Mouse (Mus musculus) kidney, postnatal 10 days (tissue): ENCODE measurements around the gene Kcnk4.
A peak's percentile ranks its signal among the peaks of the same experiment; 100 is the strongest.

Source experiments
- DNase-seq: peaks from one replicate; pipeline ENCODE4 v3.0.0; 2021; ENCODE audit warnings: mixed read lengths

Kcnk4 gene

DNA sequence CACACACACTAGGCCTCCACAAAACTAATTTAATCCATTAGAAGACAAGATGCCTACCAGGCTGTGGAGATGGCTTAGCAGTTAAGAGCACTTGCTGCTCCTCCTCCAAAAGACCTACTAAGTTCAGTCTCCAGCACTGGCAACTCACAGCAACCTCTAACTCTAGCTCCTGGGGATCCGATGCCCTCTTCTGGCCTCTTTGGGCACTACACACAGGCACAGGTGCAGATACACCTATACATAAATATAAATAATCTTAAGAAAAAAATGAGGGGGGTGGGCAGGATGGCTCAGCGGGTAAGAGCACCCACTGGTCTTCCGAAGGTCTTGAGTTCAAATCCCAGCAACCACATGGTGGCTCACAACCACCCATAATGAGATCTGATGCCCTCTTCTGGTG lies 2.0 kb upstream of the Kcnk4 start:
- no peak for DNase-seq

DNA sequence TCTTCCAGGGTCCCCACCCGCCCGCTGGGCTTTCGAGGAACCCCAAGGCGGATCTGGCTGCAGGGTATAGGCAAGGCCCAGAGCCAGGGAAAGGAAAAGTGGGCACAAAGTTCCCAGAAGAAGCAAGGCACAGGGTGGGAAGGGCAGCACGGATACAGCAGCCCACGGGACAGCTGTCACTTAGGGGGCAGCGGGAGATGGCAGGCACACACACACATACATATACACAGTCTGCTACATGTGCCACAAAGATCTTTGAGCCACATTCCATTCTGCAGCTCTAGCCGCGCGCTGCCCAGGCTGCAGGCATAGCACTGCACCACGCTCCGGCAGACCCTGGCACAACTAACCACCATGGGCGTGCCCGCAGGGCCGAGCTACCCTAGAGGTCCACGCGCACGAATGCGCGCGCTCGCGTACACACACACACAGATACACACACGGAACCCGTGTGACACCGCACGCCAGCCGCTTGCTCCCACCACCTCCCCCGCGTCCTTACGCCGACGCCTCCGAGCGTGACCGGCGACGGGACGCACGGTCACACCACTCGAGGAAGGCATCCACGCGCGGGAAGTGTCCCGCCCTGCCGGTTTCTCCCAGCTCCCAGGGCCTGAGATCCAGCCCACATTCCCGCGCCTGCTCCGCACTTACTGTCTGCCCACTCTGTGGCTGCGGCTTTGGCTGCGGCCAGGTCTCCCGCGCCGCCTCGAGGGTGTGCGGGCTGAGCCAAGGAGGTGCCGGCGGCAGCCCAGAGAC lies 700 bp downstream of the Kcnk4 start:
- peak; percentile 58 for DNase-seq

DNA sequence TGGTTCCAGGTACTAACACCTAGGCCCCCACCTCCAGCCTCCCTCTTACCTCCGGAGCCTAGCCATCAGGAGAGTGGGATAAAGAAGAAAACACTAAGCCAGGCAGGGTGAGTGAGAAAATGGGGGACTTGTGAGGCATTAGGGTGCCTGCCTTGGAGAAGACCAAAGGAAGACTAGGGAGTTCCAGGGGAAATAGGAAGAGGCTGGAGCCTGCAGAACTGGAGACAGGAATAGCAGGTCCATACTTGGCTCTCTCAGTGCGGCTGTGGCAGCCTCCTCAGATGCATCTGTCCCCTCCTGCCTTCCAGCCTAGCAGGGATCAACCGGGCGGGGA lies 1.2 kb downstream of the Kcnk4 start:
- no peak for DNase-seq

DNA sequence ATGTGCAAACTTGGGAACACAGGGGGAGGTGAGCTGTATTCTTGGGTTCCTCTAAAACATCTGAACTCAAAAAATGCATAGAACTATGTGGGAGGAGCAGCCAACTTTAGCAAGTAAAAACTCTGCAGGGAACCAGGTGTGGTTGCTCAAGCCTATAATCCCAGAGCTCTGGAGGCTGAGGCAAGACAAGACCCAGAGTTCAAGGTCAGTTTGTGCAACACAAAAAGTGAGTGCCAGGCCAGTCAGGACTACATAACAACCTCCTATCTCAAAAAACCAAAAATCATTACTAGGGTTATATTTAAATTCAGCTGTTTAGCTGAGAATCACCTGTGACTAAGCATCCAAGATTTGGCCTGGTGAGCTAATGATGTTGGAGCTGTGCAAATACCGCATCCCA lies 2.3 kb downstream of the Kcnk4 start:
- no peak for DNase-seq

DNA sequence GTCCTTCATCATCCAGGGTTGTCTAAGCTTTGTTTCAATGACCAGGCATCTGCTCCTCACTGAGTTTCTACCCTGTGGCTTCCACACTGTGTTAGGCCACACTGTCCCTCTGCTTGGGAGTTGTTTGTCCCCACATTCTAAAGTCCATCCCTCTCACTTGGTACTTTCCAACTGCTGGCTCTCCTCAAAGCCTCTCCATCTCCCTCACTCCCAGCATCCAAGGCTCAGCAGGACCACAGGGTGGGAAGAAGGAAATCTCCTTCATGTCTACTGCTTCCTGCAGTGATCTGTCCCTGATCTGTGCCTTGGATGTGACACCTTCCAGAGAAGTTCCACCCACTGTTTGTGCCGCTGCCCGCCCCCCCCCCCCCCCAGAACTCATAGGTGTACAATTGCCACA lies 3.3 kb downstream of the Kcnk4 start:
- no peak for DNase-seq

DNA sequence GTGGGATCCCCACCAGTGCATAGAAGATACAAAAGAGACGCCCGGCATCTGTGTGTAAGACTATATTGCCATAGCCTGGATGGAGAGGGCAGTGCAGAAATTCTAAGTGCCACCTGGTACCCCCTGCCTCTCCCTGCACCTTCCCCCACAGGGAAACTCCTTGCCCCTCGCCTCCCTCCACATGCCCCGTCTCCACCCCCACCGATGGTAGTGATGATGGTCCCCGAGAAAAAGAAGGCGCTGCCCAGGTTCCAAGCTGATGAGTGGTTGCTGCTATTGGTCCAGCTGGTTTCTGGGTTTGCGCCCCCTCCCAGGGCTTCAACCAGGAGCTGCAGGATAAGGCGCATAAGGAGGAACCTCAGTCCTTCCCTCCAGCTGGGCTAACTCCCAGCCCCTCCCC lies 6.2 kb downstream of the Kcnk4 start:
- no peak for DNase-seq

DNA sequence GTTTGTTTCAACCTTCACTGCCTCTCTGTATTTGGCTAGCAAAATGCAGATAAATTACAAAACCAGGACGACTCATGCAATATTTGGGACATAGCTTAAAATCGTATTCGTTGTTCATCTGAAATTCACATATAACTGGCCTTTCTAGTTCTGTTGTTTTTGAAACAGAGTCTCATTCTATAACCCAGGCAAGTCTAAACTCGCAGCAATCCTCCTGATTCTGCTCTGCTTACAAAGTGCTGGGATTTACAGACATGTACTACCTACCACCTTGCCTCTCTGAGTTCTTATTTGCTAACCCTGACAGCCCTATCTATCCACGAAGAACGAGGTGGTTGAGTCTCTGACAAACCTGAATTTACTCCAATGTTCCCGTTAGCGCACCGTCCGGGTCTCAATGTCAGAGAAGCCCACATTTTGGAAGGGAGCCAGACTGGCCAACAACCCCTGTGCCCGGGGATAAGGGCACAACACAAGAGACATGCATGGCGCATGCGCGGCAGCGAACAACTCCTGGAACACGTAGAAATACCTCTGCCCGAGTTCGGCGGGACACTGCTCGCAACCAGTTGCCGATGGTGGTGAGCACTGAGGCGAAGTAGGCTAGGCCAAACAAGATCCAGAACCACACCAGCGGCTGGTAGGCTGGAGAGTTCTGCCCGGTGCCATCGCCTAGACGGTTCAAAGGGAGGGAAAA lies 7.6 kb downstream of the Kcnk4 start:
- peak; percentile 72 for DNase-seq

DNA sequence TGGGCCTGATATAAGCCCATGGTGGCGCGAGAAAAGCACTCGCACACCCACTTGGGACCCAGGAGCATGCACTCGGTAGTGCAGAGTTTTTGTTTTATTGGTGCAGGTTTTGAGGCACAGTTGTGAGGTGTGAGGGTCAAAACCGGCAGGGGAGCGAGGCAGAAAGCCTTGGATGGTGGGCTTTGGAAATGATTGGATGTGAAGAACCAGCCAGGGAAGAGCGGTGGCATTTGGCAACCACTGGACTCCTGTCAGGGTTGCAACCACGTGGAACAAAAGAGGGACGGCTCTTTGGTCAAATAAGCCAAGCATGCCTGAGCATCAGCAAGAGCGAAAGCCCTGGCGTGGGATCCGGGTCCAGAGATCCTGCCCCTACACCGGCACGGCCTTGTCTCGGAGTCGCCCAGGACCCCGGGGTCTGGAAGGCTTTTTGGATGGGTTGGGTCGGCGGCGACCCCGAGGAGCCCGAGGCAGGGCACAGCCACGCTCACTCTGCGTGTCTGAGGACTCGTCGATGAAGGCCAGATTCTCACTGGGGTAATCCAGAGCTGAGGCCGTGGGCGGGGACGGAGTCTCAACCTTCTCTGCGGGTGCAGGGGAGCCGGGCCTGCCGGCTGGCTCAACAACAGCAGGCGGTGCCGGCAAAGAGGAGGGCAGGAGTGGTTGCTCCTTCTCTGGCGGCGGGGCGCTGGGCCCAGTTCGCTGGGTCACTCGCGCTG lies 8.5 kb downstream of the Kcnk4 start:
- DNase-seq: no peak

DNA sequence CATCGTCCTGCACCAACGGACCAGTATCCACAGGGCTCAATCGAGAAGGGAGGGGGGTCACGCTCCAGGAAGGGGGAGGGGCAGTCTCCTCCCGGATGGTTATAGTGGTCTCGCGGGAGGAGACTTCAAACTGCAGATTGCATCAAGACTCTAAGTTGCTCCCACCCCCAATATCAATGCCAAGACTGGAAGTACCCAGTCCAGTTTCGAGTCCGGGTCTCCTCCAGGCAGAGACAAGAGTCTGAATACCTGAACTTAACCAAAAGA lies 9.1 kb downstream of the Kcnk4 start, which contains the start of gene Catsperz:
TSS of gene Catsperz (minus strand) at position 74 of the 267 bp plus-strand sequence.
- peak; percentile 67 for DNase-seq

DNA sequence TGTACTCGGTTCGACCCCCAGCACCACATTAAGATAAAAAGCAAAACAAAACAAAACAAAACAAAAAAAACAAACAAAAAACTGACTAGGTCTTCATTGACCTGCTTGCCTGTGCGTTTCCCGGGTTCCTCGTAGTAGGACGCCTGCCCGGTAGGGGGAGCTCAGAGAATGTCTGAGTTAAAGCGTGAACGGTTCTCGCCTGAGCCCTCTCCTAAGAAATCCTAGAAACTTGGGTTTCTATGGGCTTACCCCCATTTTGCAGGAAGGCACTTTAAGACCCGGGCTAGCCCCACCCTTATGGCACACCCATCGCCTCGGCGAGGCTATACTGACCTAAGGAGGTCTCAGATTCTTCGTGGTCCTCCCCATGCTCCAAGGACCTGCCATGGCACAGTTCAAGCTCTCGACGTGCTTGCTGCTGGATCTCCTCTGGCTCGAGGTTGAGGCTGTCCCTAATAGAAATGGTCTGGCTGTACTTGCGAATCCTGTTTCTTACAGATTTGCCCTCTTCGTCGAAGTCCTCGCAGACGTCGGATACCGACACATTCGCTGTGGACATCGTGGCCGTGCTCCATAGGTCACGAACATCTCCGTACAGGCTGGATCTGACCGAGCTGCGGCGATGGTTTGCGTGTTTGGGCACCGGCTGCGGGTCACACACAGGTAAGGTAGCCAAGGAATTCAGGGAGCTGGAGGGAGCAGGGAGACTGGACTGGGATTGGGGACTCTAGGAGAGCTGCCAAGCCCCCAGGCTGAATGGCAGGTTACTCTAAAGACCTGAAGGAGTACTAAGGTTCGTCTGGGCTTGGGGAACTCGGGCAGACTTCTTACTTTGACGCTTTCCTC lies 9.6 kb downstream of the Kcnk4 start:
- peak; percentile 95 for DNase-seq

DNA sequence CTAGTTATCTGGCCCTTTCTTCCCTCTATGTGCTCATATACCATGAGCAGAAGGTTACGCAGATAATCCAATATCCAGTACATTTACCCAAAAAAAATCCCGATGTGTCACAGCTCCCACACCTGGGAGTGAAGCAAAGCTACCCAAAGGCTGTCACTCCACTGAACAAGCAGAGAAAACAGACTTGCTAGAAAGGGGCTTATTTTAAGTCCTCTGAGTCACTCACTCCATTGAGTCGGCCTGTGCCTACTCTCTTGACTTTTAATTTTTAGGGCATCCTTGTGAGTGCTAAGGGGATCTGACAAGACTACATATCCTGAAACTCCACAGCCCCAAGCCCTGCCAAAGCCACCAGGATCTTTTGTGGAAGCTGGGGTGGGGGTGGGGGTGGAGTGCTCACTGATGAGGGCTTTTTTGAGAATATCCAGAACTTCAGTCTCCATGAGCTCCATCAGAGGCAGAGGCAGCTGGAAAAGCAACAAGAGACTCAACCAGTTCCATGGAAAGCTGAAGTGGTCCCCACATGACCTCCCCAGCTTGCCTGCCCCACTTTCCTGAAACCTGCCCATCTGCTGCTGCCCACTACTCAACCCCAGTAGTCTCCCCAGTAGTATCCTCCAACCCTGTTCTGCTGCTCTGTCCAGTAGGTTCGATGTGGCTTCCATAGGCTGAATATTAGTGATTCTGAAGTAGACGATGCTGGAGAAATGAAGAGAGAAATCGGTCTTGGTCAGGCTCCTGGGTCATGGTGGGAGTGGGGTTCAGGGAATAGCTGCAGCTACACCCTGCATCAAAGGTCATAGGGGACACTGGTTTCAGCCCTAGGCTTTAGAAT lies 11.2 kb downstream of the Kcnk4 start:
- DNase-seq: no peak

DNA sequence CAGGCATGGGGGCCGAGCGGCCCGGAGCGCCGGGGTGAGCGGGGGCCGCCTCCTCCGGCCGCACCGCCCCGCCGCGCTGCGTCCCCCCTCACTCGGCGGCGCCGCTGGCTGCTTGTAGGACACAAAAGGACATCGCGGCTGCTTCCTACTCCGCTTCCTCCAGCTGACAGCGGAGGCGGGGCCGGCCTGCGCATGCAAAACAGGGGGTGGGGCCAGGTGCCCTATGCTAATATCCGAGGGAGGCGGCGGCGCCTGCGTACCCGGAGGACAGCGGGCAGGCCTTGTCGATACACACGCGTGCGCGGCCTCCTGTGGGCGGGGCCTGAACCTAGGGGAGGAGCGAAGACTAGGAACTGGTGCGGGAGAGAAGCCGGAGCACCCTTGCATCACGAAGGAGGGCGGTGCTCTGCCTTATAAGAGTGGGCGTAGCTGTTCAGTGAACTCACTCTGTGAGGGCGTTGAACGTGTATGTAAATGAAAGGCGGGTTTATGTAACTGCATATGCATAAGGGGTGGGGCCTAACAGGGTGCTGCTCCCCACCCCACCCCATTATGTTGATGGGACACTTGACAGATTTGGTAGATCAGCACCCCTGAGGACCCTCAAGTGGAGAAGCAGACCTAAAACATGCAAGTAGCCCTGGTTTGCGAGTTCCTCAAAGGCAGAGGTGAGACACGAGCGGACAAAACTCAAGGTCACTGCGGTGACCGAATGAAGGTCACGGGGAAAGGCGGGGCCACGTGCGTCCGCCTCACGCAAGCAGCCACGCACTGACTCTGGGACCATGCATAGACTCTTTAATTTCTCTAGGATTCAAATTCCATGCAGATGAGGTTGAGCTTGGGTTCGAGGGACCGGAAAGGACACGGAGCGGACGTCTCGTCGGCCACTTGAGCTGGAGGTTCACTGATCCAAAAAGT lies 12.4 kb downstream of the Kcnk4 start, which contains the start of gene Esrra:
TSS of gene Esrra (minus strand) at position 167 of the 921 bp plus-strand sequence.
- DNase-seq: peak; percentile 100

DNA sequence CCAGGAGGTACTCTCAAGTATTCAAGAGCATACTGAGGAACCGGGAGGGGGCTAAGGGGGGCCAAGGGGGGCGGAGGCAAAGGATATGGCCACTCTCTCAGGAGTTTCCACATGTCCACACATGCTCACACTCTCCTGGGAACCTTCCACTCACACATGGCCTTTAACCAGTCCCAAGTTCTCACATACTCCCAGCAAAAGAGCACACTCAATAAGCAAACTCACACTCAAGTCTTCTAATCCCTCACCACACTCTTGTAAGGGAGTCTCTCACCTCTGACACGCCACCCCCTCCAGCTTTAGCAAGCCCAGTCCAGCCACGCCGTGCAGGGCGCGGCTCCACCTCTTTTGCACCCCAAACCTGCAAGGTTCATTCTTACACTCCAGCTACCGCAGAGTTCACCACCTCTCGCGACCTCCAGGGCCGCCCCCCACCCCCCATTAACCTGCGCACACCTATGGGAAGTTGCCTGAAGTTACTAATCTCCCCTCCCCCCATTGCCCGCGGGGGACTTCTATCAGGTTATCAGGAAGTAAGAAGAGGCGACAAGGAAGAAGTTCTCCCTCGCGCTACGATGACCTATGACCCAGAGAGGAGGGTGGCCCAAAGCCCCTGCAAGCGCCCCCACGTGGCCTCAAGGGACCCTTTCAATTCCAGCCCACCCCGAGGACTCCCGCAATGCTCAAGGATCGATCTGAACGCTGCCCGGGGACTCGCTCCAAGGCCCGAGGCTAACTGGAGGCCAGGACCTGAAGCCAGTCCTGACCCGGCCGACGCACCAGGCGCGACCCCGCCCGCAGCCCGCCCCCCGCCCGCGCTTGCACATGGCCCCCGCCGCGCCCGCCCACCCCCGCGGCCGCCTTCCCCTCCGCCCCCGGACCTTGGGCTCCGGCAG lies 13.3 kb downstream of the Kcnk4 start:
- peak; percentile 77 for DNase-seq

DNA sequence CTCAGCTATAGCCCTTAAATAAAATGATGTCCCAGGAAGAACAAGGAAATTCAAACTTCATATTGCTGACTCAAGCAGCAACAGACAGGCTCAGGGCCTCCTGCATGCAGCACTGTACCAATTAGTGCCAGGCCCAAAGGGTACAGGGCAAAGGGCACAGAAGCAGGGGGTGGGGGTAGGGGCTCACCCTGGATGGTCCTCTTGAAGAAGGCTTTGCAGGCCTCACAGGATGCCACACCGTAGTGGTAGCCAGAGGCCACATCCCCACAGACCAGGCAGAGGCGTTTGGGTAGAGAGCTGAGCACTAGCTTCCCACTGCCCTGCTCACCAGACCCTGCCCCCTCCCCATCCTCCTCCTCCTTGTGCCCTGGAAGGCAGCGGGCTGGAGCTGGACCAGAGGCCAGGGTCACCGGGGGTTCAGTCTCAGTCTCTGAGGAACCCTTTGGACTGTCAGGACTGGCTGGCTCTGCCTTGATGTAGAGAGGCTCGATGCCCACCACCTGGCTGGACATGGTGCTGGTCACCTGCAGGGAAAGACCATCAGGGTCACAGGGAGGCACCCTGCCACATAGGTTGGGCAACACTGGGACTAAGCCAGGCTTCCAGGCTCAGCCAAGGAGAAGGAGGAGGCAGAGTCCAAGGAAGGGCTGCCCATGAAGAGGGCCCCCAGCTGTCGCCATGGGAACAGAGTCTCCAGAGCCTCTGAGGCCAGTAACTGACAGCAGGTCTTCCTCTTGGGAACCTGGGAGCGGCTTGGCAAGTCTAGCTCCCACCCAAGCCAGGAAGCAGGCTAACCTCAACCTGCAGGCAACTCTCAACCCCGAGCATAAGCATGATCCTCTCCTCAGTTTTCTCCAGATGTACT lies 14.2 kb downstream of the Kcnk4 start:
- peak; percentile 79 for DNase-seq

DNA sequence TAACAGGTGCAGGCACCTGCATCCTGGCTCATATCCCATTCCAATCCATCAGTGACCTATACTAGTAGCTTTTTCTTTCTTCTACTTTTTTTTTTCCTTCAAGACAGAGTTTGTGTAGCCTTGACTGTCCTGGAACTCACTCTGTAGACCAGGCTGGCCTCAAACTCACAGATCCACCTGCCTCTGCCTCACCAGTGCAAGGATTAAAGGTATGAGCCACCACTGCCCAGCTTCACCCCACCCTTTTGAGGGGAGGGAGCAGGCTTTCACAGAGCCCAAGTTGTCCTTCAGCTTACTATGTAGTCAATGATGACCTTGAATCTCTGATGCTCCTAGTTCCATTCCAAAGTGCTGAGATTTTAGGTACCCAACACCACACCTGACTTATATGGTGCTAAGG lies 14.9 kb downstream of the Kcnk4 start:
- DNase-seq: peak; percentile 12

DNA sequence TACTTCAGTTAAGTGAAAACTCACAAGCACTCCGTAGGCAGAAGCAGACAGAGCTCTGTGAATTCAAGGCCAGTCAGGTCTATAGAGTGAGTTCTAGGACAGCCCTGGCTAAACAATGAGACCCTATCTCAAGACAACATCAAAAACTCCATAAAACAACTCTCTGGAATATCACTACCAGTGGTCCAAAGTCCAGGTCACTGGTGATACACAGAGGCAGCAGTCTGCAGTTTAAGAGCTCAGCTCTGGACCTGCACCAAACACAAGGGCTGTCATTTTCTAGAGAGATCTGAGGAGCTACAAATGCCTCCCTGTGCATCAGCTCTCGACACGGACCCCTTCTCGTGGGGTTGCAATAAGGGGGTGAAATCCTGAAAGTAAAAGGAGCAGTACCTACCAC lies 16.0 kb downstream of the Kcnk4 start:
- DNase-seq: peak; percentile 6

DNA sequence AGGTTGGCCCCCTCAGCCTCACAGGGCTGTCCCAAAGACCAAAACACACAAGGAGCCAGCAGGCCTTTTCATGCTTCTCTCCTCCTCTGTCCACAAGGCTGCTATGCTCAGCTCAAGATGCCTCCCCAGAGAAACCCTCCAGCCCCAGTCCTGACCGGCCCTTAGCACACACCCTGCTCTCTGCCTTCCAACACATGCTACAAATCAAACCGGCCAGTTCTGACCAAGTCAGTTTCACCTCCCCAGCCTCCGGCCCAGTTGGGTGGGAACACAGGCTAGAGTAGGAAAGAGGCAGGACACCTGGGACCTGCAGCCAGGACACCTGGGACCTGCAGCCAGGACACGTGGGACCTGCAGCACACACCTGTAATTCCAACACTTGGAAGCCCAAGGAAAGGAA lies 17.8 kb downstream of the Kcnk4 start:
- peak; percentile 16 for DNase-seq

DNA sequence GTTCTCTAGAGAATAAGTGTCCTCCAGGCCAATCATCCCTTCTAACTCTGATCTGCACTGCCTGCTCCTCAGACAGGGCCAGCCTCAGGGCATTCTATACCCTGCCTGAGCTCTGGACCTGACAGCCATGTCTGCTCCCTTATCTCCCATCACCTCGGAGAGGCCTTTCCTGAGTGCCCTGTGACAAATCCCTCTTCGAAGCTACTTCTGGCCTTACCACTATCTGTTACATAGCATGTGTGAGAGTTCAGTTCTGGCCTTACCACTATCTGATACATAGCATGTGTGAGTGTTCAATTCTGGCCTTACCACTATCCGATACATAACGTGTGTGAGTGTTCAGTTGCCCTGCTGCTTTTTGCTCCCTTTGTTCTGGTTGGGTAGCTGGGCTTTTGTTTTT lies 19.0 kb downstream of the Kcnk4 start:
- DNase-seq: peak; percentile 3

DNA sequence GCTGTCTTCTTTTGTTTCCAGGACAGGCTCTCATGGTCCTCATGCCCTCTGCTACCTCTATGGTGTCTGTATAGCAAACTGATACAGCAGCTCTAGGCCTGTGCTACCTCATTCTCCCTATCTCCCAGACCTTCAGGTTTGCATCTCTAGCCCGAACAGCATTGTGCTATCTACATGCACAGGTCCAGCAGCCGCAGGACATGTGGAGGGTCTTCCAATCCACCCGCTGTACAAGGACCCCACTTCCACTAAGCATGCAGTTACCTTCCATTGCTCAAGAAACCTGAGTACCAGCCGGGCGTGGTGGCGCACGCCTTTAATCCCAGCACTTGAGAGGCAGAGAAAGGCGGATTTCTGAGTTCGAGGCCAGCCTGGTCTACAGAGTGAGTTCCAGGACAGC lies 19.8 kb downstream of the Kcnk4 start:
- DNase-seq: no peak
